Mouse (Mus musculus) myocyte (in vitro differentiated cells): ENCODE measurements around the gene Adam22.

Source experiments
- CEBPB ChIP-seq: IDR thresholded peaks from 2 replicates; pipeline ENCODE4 v1.6.1; 2011; ENCODE audit warnings: mild to moderate bottlenecking, moderate library complexity; ENCODE audit not compliant: poor library complexity, insufficient read depth, severe bottlenecking
- E2F4 ChIP-seq: IDR thresholded peaks from one replicate; pipeline ENCODE4 v1.6.1; 2011; ENCODE audit warnings: mild to moderate bottlenecking, control low read depth, moderate library complexity; ENCODE audit not compliant: insufficient read depth
- MAX ChIP-seq: IDR thresholded peaks from one replicate; pipeline ENCODE4 v1.6.1; 2011; ENCODE audit warnings: low read depth, mild to moderate bottlenecking, control low read depth
- MYOG ChIP-seq, 3 experiments: IDR thresholded peaks; one replicate each; pipeline ENCODE4 v1.6.1; 2011; ENCODE audit warnings: control low read depth in 2 of 3, low read depth in 2 of 3, mild to moderate bottlenecking in 2 of 3; ENCODE audit not compliant: insufficient read length in 2 of 3, control insufficient read depth in 1 of 3, insufficient read depth in 1 of 3
- POLR2A ChIP-seq: IDR thresholded peaks from one replicate; pipeline ENCODE4 v1.6.1; 2011; ENCODE audit warnings: low read depth, mild to moderate bottlenecking, control low read depth, moderate library complexity; ENCODE audit not compliant: insufficient read length
- POLR2AphosphoS2 ChIP-seq: IDR thresholded peaks from one replicate; pipeline ENCODE4 v1.6.1; 2011; ENCODE audit warnings: low read depth, control low read depth; ENCODE audit not compliant: insufficient read length
- TCF3 ChIP-seq: IDR thresholded peaks from one replicate; pipeline ENCODE4 v1.6.1; 2011; ENCODE audit warnings: low read depth, control low read depth; ENCODE audit not compliant: insufficient read length
- USF1 ChIP-seq: IDR thresholded peaks from one replicate; pipeline ENCODE4 v1.6.1; 2011; ENCODE audit warnings: low read depth, mild to moderate bottlenecking, control low read depth, moderate library complexity

- TF ChIP-seq POLR2A (no peak), E2F4 (no peak), CEBPB (no peak), POLR2AphosphoS2 (no peak), USF1 (no peak), MYOG (IDR thresholded peaks at IDR 0.05; ENCODE audit: control insufficient read depth in 1 of 3, insufficient read depth in 1 of 3, insufficient read length in 2 of 3, low read depth in 2 of 3) (no peak), TCF3 (no peak), MAX (no peak)
These were observed 21.6 kb downstream of the Adam22 start for GRCm38 (mm10) chr5:8346329-8346728.
